Comparison of ENCODE assay signal across 1 mouse cellular context in the genomic region with DNA sequence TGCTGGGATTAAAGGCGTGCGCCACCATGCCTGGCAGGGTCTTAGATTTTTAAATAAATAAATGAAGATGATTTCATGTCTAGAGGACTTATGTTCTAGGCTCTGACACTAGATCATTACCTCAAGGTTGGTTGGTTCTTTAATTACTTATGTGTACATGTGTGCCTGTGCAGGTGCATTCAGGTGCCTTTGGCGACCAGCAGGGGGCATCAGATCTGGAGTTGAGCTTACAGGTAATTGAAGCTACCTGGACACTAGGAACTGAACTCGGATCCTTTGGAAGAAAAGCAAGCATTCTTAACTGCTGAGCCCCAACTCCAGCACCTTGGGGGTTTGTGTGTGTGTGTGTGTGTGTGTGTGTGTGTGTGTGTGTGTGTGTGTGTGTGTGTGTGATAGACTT.
A peak's percentile ranks its signal among the peaks of the same experiment; 100 is the strongest.
TF ChIP-seq lines count a peak whose summit lies in the region.

No protein-coding gene starts in this region.

TF ChIP-seq in MEL, 35 proteins besides CTCF, POLR2A, EP300 and RAD21:
- TF ChIP-seq MAZ (IDR thresholded peaks at IDR 0.05; ENCODE audit: low read depth, low read length) (no peak), POLR2AphosphoS2 (IDR thresholded peaks at IDR 0.05; ENCODE audit: low read length) (no peak), UBTF (IDR thresholded peaks at IDR 0.05; ENCODE audit: borderline replicate concordance, insufficient read depth, low read depth, low read length) (no peak), SMC3 (IDR thresholded peaks at IDR 0.05; ENCODE audit: low read depth, low read length) (0 out of 2 replicates have a peak, but pooled peaks have one; percentile 13)
